Mouse (Mus musculus) ZHBTc4 (cell line): ENCODE results near the gene Usp5.

Source experiments
- DNase-seq: peaks from one replicate; pipeline ENCODE4 v3.0.0-alpha.2; 2011; ENCODE audit warnings: low read depth, low spot score

Usp5 gene

GRCm38 (mm10) chr6:124787722-124788121 is 41.6 kb downstream of the Usp5 start:
- DNase-seq = no peak

DNA sequence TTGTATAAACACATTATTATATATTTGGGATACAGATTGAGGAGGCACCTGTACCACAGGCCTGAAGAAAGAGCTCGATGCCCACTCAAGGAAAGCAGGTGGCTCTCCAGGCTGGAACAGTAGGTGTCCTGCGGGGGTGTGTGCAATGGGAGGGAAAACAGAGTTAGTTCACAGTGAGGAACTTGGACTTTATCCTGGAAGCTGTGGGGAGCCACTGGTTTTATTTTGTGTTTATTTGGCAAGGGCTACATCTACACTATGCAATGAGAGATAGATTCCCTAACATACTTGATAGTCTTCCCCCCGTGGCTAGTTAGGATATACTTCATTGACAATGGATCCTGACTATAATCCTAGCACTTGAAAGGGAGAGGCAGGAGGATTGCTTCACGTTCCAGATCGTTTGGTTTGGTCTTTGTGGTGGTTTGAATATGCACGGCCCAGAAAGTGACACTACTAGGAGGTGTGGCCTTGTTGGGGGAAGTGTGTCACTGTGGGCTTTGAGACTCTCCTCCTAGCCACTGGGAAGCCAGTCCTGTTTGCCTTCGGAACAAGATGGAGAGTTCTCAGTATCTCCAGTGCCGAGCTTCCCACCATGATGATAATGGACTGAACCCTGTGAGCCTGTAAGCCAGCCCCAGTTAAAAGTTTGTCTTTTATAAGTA is 42.4 kb downstream of the Usp5 start:
- peak; percentile 49 for DNase-seq

DNA sequence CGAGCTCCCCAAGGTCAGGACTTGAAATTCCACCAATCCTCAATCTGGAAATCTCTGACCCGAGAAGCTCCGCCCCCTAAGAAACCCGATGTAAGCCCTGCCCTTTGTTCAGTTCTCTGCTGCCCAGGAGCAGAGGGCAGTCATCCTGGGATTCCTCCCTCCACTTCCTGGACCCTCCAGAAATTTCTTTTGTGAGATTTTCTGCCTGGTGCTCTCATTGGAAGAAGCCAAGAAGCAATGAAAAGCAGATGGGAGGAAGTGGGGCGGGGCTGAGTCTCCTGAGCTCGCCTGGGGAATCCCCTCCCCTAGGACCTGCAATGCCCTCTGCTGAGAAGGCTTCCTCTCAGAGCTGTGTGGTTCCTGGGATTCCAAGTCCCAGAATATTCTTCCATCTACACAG is 46.8 kb downstream of the Usp5 start:
- peak; percentile 89 for DNase-seq

DNA sequence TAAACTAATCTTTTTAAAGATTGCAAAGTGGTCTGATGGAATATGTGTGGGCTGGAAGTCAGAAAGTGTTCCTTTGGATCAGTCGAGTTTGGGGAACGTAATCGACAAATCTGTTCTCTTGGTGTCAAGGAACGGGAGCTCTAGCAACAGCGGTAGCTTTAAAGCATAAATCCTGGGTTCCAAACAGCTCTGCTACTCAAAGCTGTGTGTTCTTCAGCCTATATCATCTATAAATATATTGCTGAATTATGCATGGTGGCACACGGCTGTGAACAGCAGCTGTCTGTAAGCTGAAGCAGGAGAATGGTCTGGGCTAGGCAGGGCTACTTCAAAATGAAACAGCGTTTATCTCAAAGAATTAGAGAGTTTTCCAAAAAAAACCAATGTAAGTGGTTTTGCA is 48.4 kb downstream of the Usp5 start:
- DNase-seq = no peak

DNA sequence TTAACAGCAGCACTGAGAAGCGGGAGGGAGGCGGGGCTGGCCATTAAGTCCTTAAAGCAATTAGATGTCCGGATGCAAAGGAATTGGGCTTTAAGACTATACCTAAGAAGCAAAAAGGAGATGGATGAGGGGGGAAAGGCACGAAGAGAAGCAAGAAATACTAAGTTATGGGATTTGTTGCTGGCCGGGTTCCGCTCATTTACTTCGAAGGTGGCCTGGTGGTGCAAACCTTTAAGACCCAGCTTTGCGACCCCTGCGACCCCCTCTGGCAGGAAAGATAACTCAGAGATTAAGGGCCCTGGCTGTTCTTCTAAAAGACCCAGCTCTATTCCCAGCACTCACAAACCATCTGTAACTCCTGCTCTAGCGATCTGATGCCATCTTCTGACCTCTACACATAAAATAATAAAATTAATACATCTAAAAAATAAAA is 49.3 kb downstream of the Usp5 start:
- DNase-seq = no peak

- peak; percentile 75 for DNase-seq
Measured at GRCm38 (mm10) chr6:124779222-124779983, 49.9 kb downstream of the Usp5 start, which contains the start of gene Lrrc23. TSS of gene Lrrc23 (minus strand) at chr6:124779727.

DNA sequence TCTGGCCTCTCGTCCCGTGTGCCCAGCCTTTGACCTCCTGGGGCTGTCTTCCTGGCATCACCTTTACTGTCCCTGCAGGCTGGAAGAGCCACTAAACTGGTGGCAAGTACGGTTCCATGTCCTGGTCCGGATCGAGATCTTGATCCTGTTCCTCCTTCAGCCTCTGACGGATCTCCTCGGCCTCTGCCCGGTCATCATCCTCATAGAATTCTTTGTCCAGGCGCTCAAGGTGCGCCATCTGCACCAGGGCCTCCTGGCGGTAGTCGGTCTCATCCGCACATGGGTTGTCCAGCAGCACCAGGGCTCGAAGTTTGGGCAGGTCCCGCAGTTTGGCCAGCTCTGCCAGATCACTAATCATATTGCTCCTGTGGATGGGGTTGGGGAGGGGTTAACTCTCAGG is 58.8 kb downstream of the Usp5 start:
- no peak for DNase-seq

DNA sequence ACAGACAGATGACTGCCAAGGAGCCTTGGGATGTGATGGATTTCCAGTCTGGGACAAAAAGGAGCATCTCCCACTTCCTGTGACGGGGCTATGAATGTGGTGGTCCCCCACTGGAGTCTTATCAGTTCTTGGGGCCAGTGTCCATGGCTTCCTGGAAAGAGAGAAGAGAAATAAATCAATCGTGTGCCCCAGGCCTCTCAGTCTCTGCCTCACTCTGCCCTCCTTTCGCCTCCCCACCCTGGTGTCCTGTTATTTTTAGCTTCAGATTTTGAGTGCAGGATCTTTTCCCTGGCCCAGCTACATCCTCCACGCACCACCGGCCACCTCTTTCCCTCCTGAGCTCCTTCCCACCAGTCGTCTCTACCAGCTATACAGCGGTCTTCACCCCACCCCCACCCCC is 59.3 kb downstream of the Usp5 start:
- DNase-seq = no peak

GRCm38 (mm10) chr6:124769101-124769765 is 60.1 kb downstream of the Usp5 start, which contains the start of gene Eno2:
TSS of gene Eno2 (minus strand) at chr6:124769673.
- DNase-seq = peak; percentile 62

- no peak for DNase-seq
Measured at GRCm38 (mm10) chr6:124768704-124769044, 60.6 kb downstream of the Usp5 start.

DNA sequence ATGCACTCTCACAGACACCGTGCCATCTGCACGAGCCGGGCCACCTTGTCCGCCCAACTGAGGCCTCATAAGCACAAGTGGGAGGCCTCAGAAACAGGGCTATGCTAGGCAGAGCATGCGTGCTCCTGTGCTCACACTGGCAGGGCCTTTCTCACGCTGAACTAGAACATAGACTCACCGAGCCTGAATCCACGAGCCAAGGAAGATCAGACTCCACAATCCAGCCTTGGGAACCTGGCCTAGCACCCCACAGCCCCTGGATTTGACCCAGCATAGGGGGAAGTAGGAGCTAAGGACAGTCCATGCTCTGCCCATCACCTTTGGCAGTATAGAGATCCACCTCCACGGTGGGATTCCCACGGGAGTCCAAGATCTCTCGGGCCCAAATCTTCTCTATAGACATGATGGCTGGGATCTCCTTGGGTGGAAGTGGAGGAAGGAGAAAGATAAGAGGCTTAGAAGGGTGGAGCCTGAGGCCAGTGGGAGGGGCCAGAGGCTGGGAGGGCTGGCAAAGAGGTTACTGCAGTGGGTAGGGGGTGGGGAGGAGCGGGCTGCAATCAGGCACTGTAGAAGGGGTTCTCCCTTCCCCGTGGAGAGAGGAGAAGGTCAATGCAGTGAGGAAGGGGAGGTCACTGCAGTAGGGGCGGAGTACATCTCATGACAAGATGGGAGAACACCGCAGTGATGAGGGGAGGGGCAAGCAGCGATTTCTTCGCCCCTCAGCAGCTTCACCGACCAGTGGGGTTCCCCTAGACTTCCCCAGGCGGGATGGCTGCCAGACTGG is 61.2 kb downstream of the Usp5 start:
- peak; percentile 81 for DNase-seq

DNA sequence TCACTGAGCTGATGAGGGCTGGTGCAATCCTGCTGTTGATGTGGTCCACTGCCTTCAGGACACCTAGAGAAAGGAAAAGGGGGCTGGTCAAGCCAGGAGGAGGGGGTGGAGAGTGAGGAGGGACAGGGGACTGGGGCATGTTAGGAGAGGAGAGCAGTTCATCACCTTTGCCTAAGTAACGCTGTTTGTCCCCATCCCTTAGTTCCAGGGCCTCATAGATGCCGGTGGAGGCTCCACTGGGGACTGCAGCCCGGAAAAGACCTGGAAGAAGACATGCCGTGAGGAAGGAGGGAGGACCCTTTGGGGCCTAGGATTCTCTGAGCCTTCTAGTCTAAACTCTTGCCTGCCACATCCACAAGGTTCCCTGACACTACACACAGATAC is 61.8 kb downstream of the Usp5 start:
- DNase-seq = no peak

DNA sequence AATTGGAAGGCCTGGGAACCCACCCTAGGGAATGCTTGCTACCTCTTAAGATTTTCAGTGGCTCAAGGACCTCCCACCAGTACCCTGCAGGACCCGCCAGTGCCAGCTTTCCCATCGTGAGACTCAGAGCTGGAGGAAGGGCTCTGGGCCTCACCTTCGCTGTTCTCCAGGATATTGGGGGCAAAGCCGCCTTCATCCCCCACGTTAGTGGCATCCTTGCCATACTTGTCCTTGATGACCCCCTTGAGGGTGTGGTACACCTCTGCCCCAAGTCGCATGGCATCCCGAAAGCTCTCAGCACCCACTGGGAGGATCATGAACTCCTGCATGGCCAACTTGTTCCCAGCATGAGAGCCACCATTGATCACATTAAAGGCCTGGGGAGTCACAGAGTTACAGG is 63.3 kb downstream of the Usp5 start:
- no peak for DNase-seq
